Mouse (Mus musculus) heart, postnatal 25 days (tissue): ENCODE data around the gene Ulk3. TPM values are rescaled to one million over a fixed set of nuclear protein-coding genes. Genes with fewer than 3 reads are reported as not detected.

Experiments used
- DNase-seq: peaks from one replicate; pipeline ENCODE4 v3.0.0; 2022; ENCODE audit warnings: low spot score
- intact Hi-C: fragments of 180-260 bp; cut with DNase I; formaldehyde crosslinking; loops from one replicate; pipeline ENCODE4 v1.15.1; 2025
- total RNA-seq, 2 experiments: library from RNA; stranded (reverse); gene quantifications; 2 replicates each; pipeline ENCODE4 v1.2.3; 2021

Gene Ulk3
- total RNA-seq, 2 experiments from 2014 or later = 6.8 to 8.9 TPM

GRCm38 (mm10) chr9:57610359-57610826 lies 21.1 kb downstream of the Ulk3 start:
- DNase-seq = no peak

GRCm38 (mm10) chr9:57612587-57612986 lies 23.3 kb downstream of the Ulk3 start:
- no peak for DNase-seq
- intact Hi-C loops = no loop called here

More at GRCm38 (mm10) chr9:57610359-57610826, 21.1 kb downstream of the Ulk3 start:
- intact Hi-C loops = no loop called here

GRCm38 (mm10) chr9:57613975-57614374 lies 24.7 kb downstream of the Ulk3 start:
- intact Hi-C loops = no loop called here
- no peak for DNase-seq

GRCm38 (mm10) chr9:57614786-57615185 lies 25.5 kb downstream of the Ulk3 start:
- DNase-seq = no peak
- intact Hi-C loops = no loop called here

- DNase-seq = no peak
- intact Hi-C loops = no loop called here
Measured at GRCm38 (mm10) chr9:57617556-57618169, 28.4 kb downstream of the Ulk3 start.

GRCm38 (mm10) chr9:57618854-57619253 lies 29.6 kb downstream of the Ulk3 start:
- no peak for DNase-seq
- intact Hi-C loops = no loop called here

- no peak for DNase-seq
- intact Hi-C loops = no loop called here
Measured at GRCm38 (mm10) chr9:57620674-57621073, 31.4 kb downstream of the Ulk3 start, which contains the start of gene Lman1l. Gene Lman1l (minus strand): TSS chr9:57620774.

- DNase-seq = no peak
Measured at GRCm38 (mm10) chr9:57624295-57624694, 35.0 kb downstream of the Ulk3 start.

GRCm38 (mm10) chr9:57625674-57626500 lies 36.6 kb downstream of the Ulk3 start:
- intact Hi-C loops = no loop called here
- no peak for DNase-seq

More at GRCm38 (mm10) chr9:57624295-57624694, 35.0 kb downstream of the Ulk3 start:
- intact Hi-C loops = no loop called here

- intact Hi-C loops = no loop called here
- DNase-seq = no peak
Measured at GRCm38 (mm10) chr9:57627191-57627590, 37.9 kb downstream of the Ulk3 start.

- DNase-seq = no peak
- intact Hi-C loops = no loop called here
Measured at GRCm38 (mm10) chr9:57627892-57628291, 38.6 kb downstream of the Ulk3 start.

- intact Hi-C loops = loop anchor here (1.0 kb wide), 1 partner anchor 27 kb away; no protein-coding TSS in a partner anchor
- DNase-seq = no peak
Measured at GRCm38 (mm10) chr9:57628717-57629116, 39.5 kb downstream of the Ulk3 start.

- peak; percentile 52 for DNase-seq
- intact Hi-C loops = loop anchor here (1.0 kb wide), 1 partner anchor 26 kb away; no protein-coding TSS in a partner anchor
Measured at GRCm38 (mm10) chr9:57629118-57629874, 40.0 kb downstream of the Ulk3 start.

- intact Hi-C loops = no loop called here
- DNase-seq = no peak
Measured at GRCm38 (mm10) chr9:57633481-57634024, 44.3 kb downstream of the Ulk3 start.

- intact Hi-C loops = no loop called here
- DNase-seq = no peak
Measured at GRCm38 (mm10) chr9:57637272-57637671, 48.0 kb downstream of the Ulk3 start.

- intact Hi-C loops = no loop called here
- DNase-seq = peak; percentile 48
Measured at GRCm38 (mm10) chr9:57637741-57638322, 48.6 kb downstream of the Ulk3 start.

- intact Hi-C loops = no loop called here
- no peak for DNase-seq
Measured at GRCm38 (mm10) chr9:57638651-57639459, 49.6 kb downstream of the Ulk3 start.

GRCm38 (mm10) chr9:57639661-57640328 lies 50.5 kb downstream of the Ulk3 start:
- DNase-seq = no peak
- intact Hi-C loops = loop anchor here (5.0 kb wide), 1 partner anchor 117 kb away; the partner anchor contains the start of gene Cox5a
